Mouse (Mus musculus): Measurements from ENCODE around the gene Gstm5. TPM values are rescaled to one million over a fixed set of nuclear protein-coding genes. Genes with fewer than 3 reads are reported as not detected.
A peak's percentile ranks its signal among the peaks of the same experiment; 100 is the strongest.
"Not testable (repeated sequence)": the region's sequence is repeated elsewhere in the genome, so short reads cannot be mapped to it uniquely, and the experiment has no call there.

Gene Gstm5
- polyA plus RNA-seq, 1 experiment: 147 TPM

GRCm38 (mm10) chr3:107857646-107858045 is 38.0 kb upstream of the Gstm5 start:
- DNase-seq (ENCODE audit: low read depth): no peak
- TF ChIP-seq CTCF (IDR thresholded peaks at IDR 0.05; ENCODE audit: borderline replicate concordance, extremely low read depth, insufficient read depth, insufficient read length) (no peak), POLR2A (IDR thresholded peaks at IDR 0.05; ENCODE audit: borderline replicate concordance, extremely low read depth, insufficient read depth, insufficient read length, poor library complexity, severe bottlenecking) (no peak)

GRCm38 (mm10) chr3:107861483-107861882 is 34.1 kb upstream of the Gstm5 start:
- DNase-seq (ENCODE audit: low read depth): not testable (repeated sequence)

- TF ChIP-seq CTCF (IDR thresholded peaks at IDR 0.05; ENCODE audit: borderline replicate concordance, extremely low read depth, insufficient read depth, insufficient read length) (no peak), POLR2A (IDR thresholded peaks at IDR 0.05; ENCODE audit: borderline replicate concordance, extremely low read depth, insufficient read depth, insufficient read length, poor library complexity, severe bottlenecking) (no peak)
- DNase-seq (ENCODE audit: low read depth): no peak
These were observed 33.1 kb upstream of the Gstm5 start for GRCm38 (mm10) chr3:107862471-107862870.

- no peak for TF ChIP-seq CTCF (IDR thresholded peaks at IDR 0.05; ENCODE audit: borderline replicate concordance, extremely low read depth, insufficient read depth, insufficient read length)
- TF ChIP-seq POLR2A (IDR thresholded peaks at IDR 0.05; ENCODE audit: borderline replicate concordance, extremely low read depth, insufficient read depth, insufficient read length, poor library complexity, severe bottlenecking): no peak
- DNase-seq (ENCODE audit: low read depth): no peak
These were observed 32.1 kb upstream of the Gstm5 start for GRCm38 (mm10) chr3:107863471-107863870.

GRCm38 (mm10) chr3:107863898-107864603 is 31.6 kb upstream of the Gstm5 start:
- TF ChIP-seq CTCF (IDR thresholded peaks at IDR 0.05; ENCODE audit: borderline replicate concordance, extremely low read depth, insufficient read depth, insufficient read length): peak; percentile 88
- TF ChIP-seq POLR2A (IDR thresholded peaks at IDR 0.05; ENCODE audit: borderline replicate concordance, extremely low read depth, insufficient read depth, insufficient read length, poor library complexity, severe bottlenecking): no peak
- DNase-seq (ENCODE audit: low read depth): peak; percentile 94

- no peak for TF ChIP-seq POLR2A (IDR thresholded peaks at IDR 0.05; ENCODE audit: borderline replicate concordance, extremely low read depth, insufficient read depth, insufficient read length, poor library complexity, severe bottlenecking)
- TF ChIP-seq CTCF (IDR thresholded peaks at IDR 0.05; ENCODE audit: borderline replicate concordance, extremely low read depth, insufficient read depth, insufficient read length): no peak
- DNase-seq (ENCODE audit: low read depth): peak; percentile 38
These were observed 30.1 kb upstream of the Gstm5 start for GRCm38 (mm10) chr3:107865364-107866091.

GRCm38 (mm10) chr3:107867086-107867485 is 28.5 kb upstream of the Gstm5 start:
- DNase-seq (ENCODE audit: low read depth): peak; percentile 92
- TF ChIP-seq CTCF (IDR thresholded peaks at IDR 0.05; ENCODE audit: borderline replicate concordance, extremely low read depth, insufficient read depth, insufficient read length) (peak; percentile 96), POLR2A (IDR thresholded peaks at IDR 0.05; ENCODE audit: borderline replicate concordance, extremely low read depth, insufficient read depth, insufficient read length, poor library complexity, severe bottlenecking) (no peak)

GRCm38 (mm10) chr3:107868452-107868851 is 27.2 kb upstream of the Gstm5 start:
- DNase-seq (ENCODE audit: low read depth): peak; percentile 27
- TF ChIP-seq CTCF (IDR thresholded peaks at IDR 0.05; ENCODE audit: borderline replicate concordance, extremely low read depth, insufficient read depth, insufficient read length) (no peak), POLR2A (IDR thresholded peaks at IDR 0.05; ENCODE audit: borderline replicate concordance, extremely low read depth, insufficient read depth, insufficient read length, poor library complexity, severe bottlenecking) (no peak)

- DNase-seq (ENCODE audit: low read depth): peak; percentile 79
- TF ChIP-seq CTCF (IDR thresholded peaks at IDR 0.05; ENCODE audit: borderline replicate concordance, extremely low read depth, insufficient read depth, insufficient read length): no peak
- no peak for TF ChIP-seq POLR2A (IDR thresholded peaks at IDR 0.05; ENCODE audit: borderline replicate concordance, extremely low read depth, insufficient read depth, insufficient read length, poor library complexity, severe bottlenecking)
These were observed 26.5 kb upstream of the Gstm5 start for GRCm38 (mm10) chr3:107869097-107869496.

- DNase-seq (ENCODE audit: low read depth): no peak
- no peak for TF ChIP-seq CTCF (IDR thresholded peaks at IDR 0.05; ENCODE audit: borderline replicate concordance, extremely low read depth, insufficient read depth, insufficient read length)
- TF ChIP-seq POLR2A (IDR thresholded peaks at IDR 0.05; ENCODE audit: borderline replicate concordance, extremely low read depth, insufficient read depth, insufficient read length, poor library complexity, severe bottlenecking): no peak
These were observed 25.7 kb upstream of the Gstm5 start for GRCm38 (mm10) chr3:107869925-107870324.

GRCm38 (mm10) chr3:107873335-107874251 is 22.0 kb upstream of the Gstm5 start:
- TF ChIP-seq CTCF (IDR thresholded peaks at IDR 0.05; ENCODE audit: borderline replicate concordance, extremely low read depth, insufficient read depth, insufficient read length) (no peak), POLR2A (IDR thresholded peaks at IDR 0.05; ENCODE audit: borderline replicate concordance, extremely low read depth, insufficient read depth, insufficient read length, poor library complexity, severe bottlenecking) (no peak)

More at GRCm38 (mm10) chr3:107873335-107874251, 22.0 kb upstream of the Gstm5 start:
- no peak for DNase-seq (ENCODE audit: low read depth)
